Mouse (Mus musculus) lung, postnatal 14 days (tissue): ENCODE measurements around the gene Itpr2.
"Not testable (repeated sequence)": the region's sequence is repeated elsewhere in the genome, so short reads cannot be mapped to it uniquely, and the experiment has no call there.

Experiments used
- DNase-seq: peaks from one replicate; pipeline ENCODE4 v3.0.0; 2021

The Itpr2 gene

GRCm38 (mm10) chr6:146502856-146503255, 833 bp upstream of the Itpr2 start:
- no peak for DNase-seq

DNA sequence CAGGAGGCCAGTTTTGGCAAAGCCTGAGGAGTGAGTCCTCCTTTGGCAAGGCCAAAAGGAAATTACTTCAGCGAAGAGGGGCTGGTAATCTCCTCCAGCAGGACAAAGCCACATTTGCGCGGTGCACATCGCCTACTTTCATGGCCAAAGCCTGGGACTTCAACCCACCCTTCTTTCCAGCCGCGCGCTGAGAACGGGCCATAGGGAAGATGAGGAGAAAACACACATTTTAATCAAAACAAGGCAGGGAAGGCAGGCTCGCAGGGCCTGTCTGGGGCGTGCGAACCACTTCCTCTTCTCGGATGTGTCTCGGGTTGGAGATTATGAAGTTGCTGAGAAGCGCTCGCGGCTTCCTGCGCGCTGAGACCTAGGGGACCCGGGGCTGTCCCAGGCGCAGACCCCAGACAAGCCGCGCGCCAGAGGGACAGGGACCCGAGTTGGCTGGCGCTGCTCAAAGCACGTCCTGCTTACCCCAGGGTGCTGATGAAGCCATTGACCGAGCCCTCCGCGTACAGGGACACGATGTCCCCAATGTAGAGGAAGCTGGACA, 632 bp downstream of the Itpr2 start:
- peak; percentile 62 for DNase-seq

- no peak for DNase-seq
Observed at GRCm38 (mm10) chr6:146500771-146501170, 1.3 kb downstream of the Itpr2 start.

DNA sequence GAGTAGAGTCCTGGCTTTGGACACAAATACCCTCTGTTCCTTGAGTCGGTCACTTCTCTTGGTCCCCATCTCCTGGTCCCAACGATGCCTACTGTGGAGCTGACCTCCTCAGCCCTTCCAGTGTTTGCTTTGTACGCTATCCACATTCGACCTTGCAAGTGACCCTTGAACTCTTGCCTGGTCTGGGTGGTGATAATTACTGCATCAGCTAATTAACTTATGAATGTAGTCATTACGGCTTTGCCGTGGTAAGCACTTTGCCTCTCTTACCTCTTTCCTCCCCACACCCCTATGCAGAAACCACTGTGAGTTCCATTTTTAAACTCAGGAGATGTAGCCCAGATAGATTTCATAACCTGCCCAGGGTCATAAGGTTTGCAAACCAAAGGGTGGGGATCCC, 1.8 kb downstream of the Itpr2 start:
- DNase-seq = no peak

DNA sequence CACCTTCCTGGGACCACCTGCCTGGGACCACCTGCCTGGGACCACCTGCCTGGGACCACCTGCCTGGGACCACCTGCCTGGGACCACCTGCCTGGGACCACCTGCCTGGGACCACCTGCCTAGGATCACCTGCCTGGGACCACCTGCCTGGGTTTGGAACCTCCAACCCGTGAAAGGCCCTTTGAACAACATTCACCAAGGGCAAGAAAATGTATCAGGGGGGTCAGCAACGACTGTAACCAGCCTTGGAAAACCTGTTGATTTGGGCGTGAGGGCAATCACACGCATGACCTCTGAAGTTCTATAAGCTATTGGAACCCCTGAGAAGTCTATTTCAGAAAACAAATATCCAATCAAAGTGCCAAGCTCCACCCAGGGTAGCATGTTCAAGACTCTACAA, 2.5 kb downstream of the Itpr2 start:
- DNase-seq = no peak

DNA sequence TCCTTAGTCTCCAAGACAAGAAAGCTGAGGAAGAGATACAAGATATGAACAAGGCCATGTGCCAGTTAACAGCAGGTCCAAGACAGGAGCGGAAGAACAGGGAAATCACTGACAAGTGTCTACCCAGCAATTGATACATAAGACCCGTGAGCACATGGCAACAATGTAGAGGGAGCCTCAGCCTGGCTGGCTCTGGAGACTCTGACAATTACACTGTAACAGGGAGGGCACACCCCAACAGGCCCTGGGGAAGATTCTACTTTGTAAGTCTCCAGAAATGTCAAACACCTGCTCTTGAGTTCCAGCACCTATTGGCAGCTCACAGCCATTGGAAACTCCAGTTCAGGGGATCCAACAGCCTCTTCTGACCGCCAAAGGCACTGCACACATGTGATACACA, 3.6 kb downstream of the Itpr2 start:
- no peak for DNase-seq

- DNase-seq = no peak
Observed at GRCm38 (mm10) chr6:146497866-146498265, 4.2 kb downstream of the Itpr2 start.

DNA sequence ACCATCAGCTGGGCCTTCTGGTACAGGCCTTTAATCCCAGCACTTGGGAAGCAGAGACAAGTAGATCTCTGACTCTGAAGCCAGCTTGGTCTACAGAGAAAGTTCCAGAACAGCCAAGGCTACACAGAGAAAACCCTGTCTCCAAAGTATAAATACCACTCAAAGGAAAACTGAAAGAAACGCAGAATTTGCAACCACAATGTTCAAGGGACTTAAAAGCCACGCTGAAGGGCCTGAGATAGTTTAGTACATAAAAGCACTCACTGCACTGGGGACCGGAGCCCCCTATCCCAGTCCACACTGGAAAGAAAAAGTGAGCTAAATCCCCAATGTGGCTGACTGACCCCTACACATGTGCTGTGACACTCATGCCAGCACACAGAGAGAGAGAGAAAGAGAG, 4.6 kb downstream of the Itpr2 start:
- DNase-seq = no peak

DNA sequence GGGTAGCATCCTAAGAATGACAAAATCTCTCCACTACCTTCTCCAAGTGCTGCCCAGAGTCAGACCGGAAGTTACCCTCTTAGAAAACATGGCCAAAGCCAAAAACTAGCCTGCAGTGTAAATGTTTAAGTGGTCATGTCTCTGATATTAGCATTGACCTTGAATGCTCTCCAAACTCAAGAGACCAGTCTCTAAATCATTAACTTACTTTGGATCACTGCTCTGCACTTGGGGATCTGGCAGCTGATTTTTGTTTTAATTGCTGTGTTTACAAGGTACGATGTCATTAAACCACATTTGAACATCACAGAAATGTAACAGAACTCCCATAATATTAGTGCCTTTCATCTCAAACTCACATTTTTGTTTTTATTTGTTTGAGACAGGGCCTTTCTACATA, 10.3 kb downstream of the Itpr2 start:
- no peak for DNase-seq

- no peak for DNase-seq
Observed at GRCm38 (mm10) chr6:146490416-146490960, 11.5 kb downstream of the Itpr2 start.

- DNase-seq = no peak
Observed at GRCm38 (mm10) chr6:146489841-146490240, 12.2 kb downstream of the Itpr2 start.

- DNase-seq = no peak
Observed at GRCm38 (mm10) chr6:146488749-146489148, 13.3 kb downstream of the Itpr2 start.

DNA sequence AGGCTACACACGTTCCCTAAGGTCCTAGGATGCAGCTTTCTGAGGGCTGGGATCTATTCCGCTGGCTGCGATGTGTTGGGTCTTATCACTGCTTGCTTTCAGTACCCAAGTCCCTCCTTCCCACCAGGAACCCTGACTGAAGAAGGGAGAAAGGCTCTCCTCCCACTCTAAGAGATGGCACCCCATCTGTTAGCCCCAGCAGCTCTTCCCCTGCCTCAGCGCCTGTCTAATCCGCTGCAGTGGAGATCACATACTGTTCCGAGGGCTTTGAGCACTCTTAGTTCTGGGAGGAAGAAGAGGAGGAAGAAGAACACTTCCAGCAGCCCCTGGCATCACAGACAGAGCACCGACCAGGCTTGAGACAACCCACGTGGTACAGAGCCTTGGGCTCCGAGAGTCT, 14.9 kb downstream of the Itpr2 start:
- no peak for DNase-seq

DNA sequence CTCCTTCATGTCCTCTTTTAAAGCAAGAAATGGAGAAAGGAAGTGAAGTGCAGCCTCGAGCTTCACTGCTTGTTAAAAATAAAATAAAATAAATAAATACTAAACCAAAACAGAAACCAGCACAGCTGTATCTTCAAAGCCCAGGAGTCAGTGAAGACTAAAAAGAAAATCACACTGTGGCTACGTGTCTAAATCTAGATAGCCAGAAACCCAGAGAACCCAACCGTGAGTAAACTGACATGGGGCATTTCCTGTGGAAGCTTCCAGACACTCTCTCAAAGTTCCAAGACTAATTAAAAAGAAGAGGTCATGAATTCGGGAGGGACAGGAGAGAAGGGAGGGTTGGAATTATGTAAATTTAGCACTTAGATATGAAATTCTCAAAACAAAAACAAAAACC, 15.9 kb downstream of the Itpr2 start:
- DNase-seq = no peak

GRCm38 (mm10) chr6:146481441-146481840, 20.6 kb downstream of the Itpr2 start:
- DNase-seq = no peak

GRCm38 (mm10) chr6:146480925-146481324, 21.1 kb downstream of the Itpr2 start:
- no peak for DNase-seq

- DNase-seq = no peak
Observed at GRCm38 (mm10) chr6:146478888-146479683, 22.9 kb downstream of the Itpr2 start.

- DNase-seq = no peak
Observed at GRCm38 (mm10) chr6:146476865-146477264, 25.2 kb downstream of the Itpr2 start.

DNA sequence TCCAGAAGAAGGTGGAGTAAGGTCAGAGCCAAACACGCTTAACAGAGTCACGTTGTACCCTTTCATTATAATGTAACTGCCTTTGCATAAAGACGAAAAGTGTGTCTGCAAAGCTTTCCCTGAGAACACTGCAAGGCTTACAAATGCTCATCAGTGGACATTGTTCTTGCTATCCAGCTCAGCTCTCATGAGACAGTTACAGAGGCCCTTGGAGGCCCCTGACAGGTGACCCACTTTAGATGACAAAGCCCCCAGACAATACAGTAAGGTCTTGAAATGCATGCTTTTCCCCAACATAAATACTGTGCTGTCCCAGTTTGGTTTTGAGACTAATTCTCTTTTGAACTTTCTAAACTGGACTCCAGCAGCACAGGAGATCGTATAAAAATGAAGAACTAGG, 27.9 kb downstream of the Itpr2 start:
- DNase-seq = no peak

DNA sequence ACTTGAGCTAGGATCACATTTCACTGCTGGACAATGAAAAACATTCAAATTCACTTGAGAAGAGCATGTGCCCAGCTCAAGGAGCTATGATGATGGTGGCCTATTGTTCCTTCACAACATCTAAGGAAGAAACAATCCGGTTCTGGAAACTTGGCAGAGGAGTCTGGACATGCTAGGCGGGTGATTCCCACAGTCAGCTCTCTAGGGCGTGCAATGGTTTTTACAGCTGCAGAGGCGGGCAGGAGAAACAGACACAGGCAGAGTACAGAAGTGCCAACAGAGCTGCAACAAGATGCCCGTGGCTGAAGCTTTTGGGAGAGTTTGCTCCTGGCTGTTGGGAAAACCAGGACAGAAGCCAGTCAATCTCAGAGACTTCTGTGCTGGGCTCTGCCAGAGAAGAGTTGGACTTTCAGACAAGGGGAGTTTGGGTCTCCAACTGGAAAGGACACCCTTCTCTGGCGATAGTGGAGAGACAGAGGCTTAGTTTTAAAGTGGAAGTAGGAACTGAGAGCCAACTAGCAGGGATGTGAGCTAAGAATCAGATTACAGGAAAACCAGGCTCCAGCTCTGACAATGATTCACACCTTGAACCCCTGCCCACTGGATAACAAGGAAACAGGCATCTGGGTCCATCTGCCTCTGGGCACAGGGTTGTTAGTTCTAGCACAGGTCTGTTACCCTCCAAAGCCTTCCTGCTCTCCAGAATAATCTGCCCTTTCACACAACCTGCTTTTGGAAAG, 28.6 kb downstream of the Itpr2 start:
- no peak for DNase-seq

DNA sequence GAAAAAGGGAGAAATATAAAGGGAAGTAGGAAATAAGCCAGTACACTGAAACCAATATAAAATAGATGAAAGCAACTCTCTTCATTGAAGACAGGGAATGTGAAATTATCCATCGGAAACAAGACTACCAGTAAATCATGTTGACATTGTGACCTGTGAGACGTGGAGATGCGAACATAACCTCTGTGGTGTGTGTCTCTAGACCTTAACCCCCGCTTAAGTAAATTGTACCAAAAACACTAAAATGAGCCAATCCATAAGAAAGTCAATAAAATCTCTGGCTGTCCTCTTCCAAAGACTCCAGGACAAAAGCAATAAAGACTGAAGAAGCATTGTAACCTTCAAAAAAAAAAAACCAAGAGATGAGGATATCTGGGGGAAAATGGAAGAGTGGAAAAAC, 31.6 kb downstream of the Itpr2 start:
- no peak for DNase-seq

DNA sequence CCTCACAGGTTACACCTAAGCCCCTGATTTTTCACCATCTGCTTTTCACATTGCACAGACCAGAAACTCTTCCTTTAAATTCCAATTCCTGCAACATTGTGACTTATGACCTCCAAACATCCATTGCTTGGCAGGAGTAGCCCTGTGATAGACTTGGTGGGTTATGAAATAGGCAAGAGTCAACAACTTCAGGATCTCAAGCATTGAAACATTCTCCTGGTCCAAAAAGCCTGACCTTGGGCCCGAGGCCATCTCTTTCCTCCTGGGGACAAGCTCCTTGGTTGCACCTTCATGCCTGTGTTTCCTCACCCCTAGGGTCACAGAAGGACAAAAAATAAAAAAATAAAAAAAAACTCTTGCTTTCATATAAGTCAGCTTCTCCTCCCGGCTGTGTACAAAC, 32.1 kb downstream of the Itpr2 start:
- peak; percentile 35 for DNase-seq

DNA sequence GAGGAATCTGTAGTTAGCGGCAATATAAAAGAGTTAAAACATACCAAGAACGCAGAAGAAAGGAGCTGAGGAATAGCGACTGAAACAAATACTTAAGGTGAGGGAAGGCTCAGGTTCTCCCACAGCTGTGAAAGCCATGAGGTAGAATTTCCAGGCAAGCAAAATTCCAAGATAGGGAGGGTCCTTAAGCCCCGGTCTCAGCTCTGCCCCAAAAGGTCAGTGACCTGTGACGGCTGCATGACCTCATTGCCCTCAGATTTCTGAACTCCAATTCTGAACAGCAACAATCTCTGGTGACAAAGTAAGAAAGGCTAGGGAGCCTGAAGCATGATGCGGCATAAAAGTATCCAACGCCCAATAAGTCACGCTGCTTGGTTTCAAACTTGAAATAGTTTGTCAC, 33.7 kb downstream of the Itpr2 start:
- no peak for DNase-seq

DNA sequence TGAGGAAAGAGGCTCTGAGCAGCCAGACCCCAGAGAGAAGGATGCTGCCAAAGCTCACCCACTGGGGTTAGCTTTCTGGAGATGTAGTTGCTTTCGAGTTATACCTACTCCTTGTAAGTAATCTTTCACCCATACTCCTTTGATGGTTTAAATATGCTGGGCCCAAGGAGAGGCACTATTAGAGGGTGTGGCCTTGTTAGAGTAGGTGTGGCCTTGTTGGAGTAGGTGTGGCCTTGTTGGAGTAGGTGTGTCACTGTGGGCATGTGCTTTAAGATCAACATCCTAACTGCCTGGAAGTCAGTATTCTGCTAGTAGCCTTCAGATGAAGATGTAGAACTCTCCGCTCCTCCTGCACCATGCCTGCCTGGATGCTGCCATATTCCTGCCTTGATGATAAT, 37.4 kb downstream of the Itpr2 start:
- not testable (repeated sequence) for DNase-seq
